Mouse (Mus musculus) telencephalon, adult 2 months (tissue): ENCODE results near the gene Rhod.
"Not testable (repeated sequence)": the region's sequence is repeated elsewhere in the genome, so short reads cannot be mapped to it uniquely, and the experiment has no call there.

ENCODE experiments used
- DNase-seq: peaks from one replicate; pipeline ENCODE4 v3.0.0-alpha.2; 2011; ENCODE audit warnings: low read depth, low spot score

Rhod gene

GRCm38 (mm10) chr19:4439161-4439801 lies at the start of gene Rhod:
Rhod (minus strand) TSS chr19:4439432.
- no peak for DNase-seq

DNA sequence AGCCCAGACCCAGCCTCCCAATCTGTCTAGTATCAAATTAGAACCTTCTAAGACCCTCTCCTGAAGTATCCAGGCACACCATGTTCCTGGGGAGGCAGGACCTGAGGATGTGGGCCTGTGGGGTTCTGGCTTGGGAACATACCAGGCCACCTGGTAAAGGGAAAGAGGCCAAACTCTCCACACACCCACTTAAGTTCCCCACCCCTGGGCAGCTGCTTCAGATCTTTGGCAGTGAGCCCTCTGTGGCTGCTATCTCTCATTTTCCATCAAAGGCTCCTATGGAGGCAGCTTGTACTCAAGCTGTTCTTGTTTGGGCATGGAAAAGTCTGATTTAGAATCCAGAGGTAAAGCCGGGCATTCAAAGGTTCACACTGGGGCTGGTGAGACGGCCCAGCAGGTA lies 48.6 kb upstream of the Rhod start:
- no peak for DNase-seq

GRCm38 (mm10) chr19:4485006-4485405 lies 45.8 kb upstream of the Rhod start:
- DNase-seq = no peak

GRCm38 (mm10) chr19:4482111-4482859 lies 43.1 kb upstream of the Rhod start:
- no peak for DNase-seq

DNA sequence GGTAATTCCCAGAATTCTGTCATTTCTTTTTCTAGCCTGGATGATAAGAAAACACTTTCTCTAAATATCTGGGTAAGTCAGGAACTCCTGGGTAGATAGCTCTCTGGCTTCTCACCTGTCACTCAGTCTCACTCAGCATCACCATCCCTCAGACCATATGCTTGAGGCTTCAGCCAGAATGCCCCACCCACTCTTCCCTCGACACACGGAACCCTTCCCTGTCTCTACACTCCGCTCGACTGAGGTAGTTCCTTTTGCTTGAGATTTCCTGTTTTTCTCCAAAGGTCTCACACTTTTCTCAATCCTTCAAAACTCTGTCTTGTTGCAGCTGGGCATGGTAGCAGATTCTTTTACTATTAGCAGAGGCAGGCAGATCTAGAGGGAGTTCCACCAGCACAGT lies 42.1 kb upstream of the Rhod start:
- peak; percentile 80 for DNase-seq

DNA sequence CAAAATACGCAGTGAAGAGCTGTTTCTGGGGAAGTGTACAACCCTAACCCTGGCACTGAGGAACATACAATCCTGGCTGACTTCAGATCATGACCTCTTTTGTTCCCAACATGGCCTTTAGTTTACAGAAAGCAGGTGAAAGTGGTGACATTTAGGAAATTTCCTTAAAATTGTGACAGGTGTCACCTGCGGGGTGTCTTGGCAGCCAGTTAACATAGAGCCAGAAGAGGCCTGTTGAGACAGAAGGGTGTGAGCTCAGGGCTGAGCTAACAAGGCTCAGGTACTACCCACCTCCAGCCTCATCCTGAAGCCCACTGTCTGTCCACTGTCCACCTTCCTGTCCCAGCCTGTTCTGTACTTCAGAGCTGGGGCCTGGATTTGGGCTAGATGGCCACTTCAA lies 40.8 kb upstream of the Rhod start:
- no peak for DNase-seq

DNA sequence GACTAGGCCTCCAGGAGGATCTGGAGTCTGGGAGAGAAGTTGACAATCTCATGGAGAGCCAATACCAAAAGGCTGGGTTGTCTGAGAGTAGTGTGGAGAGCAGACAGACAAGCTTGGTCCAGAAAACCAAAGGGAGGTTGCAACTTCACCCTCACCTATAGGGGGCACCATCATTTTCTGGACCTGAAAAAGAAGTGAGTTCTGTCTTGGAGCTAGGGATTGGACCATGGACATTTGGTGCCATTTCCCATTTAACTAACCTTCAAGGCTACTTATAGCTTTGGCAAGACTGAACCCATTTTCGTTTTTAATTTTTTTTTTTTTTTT lies 38.9 kb upstream of the Rhod start:
- DNase-seq = no peak

- no peak for DNase-seq
Measured at GRCm38 (mm10) chr19:4477345-4478189, 38.3 kb upstream of the Rhod start, which contains the start of gene Syt12. Syt12 (minus strand) TSS chr19:4477447.

DNA sequence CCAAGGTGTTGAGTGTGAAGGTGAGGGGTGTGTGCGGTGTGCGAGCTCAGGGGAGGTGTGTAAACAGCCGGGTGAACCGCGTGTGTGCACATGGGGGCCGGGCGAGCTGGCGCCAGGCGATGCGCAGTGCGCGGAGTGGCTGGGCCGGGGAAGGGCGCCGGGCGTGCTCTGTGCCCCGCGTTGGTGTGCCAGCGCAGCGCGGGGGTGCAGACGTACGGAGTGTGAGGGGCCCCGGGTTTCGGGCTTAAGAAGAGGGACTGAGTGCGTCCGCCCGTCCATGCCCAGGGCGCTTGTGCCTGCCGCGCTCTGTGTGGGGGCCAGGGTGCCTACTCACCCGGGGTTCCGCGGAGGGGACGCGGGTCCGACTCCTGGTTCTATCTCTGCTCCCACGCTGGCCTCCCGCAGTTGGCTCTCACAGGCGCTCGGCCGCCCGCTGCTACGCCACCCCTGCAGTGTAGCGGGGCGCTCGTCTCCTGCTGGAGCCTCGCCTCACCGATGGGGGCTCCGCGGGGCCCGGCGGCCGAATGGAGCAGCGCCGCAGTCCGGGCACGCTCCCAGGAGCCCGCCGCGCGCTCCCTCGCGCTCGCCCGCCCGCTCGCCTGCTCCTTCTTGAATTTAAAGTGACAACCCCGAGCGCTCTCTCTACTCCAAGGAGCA lies 37.5 kb upstream of the Rhod start:
- no peak for DNase-seq

DNA sequence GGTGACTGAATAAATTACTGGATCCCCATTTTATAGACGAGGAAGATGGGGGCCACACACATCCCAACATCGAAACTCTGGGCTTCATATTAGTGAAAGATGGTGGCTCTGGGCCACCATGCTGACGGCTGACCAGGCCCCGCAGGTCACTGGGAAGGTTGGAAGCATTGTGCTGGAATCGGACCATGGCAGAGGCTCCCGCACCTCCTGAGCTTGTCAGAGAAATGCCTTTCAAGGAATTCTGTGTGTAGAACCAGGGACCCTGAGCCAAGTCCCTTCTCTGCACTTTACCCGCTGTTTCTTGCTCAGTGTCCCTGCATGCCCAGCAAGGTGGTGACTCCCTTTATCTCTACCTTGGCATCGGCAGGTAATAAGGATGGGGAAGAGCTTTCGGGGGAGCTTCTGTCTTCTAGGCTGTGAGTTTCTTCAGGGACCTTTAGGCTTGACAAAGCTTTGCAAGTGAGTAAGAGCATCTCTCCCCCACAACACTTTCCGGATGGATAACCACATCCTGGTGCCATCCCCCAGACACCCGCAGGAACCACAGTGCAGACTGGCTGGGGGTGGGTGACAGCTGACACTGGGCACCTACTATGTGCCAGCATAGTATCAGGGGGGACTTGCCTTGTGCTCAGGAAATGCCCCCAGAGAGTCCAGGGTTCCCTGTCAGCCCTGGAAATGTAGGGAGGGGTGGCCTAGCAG lies 36.1 kb upstream of the Rhod start:
- DNase-seq = no peak

- DNase-seq = no peak
Measured at GRCm38 (mm10) chr19:4474739-4475138, 35.5 kb upstream of the Rhod start.

GRCm38 (mm10) chr19:4473549-4473948 lies 34.3 kb upstream of the Rhod start:
- DNase-seq = no peak

- no peak for DNase-seq
Measured at GRCm38 (mm10) chr19:4468363-4468762, 29.1 kb upstream of the Rhod start.

DNA sequence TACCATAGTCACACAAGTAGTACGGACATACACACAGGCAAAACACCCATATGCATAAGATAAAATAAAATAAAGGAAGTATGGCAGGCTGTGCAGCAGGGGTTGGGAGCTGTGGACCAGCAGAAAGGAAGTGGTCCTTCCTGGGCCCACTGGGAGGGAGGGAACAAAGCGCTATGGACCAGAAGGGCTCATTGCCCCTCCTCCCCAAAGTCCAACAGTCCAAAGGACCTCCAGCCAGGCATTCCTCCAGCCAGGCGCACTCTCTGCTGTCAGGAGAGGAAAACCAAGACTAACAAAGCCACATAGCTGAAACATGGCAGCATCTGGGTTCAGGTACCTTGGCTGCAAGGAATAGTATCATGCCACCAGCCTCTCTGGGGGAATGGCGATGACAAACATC lies 25.4 kb upstream of the Rhod start:
- no peak for DNase-seq

DNA sequence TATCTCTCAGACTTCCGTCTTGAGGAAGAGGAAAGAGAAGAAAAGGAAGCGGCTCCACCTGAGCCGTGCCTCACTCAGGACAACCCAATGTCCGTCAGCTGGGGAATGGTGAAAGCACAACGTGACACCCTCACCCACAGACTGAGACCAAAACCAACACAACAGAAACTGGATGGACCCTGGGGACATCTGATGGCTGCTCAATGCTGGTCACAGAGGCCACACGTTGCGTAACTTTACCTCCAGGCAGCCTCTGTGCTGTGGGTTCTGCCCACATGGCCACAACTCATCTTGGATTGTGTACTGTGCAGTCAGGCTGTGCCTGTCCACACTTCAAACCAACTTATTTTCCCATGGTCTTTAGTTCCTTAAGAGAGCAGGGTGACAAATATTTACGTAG lies 22.7 kb upstream of the Rhod start:
- no peak for DNase-seq

- no peak for DNase-seq
Measured at GRCm38 (mm10) chr19:4456227-4456626, 17.0 kb upstream of the Rhod start.

GRCm38 (mm10) chr19:4455071-4455800 lies 16.0 kb upstream of the Rhod start:
- no peak for DNase-seq

DNA sequence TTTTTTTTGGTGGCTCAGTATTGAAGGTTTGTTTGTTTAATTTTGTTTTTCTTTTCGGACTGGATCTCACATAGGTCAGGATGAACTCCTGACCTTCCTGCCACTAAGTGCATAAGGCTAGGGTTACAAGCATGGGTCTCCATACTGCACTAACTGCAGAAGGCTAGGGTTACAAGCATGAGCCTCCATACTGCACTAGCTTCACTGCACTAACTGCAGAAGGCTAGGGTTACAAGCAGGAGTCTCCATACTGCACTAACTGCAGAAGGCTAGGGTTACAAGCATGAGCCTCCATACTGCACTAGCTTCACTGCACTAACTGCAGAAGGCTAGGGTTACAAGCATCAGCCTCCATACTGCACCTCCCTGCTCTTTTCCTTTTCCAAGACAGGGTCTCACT lies 14.8 kb upstream of the Rhod start:
- DNase-seq = not testable (repeated sequence)

DNA sequence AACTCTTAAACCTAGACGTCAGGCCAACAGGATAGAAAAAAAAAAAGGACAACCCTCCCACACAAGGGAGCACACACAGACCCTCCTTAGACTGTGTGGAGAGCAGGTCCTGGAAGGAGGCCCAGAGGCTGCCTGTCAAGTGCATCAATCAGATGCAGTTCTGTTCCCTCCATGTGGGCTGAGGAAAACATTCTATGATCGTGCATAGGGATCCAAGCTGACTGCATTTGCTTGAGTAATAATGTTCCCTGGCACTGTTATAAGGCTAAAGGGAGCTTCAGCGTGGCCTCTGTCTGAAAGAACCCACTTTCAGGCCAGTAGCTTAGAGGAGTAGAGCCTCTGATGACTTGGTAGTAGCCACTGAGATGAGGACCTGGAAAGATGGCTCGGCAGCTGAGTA lies 13.3 kb upstream of the Rhod start:
- no peak for DNase-seq

DNA sequence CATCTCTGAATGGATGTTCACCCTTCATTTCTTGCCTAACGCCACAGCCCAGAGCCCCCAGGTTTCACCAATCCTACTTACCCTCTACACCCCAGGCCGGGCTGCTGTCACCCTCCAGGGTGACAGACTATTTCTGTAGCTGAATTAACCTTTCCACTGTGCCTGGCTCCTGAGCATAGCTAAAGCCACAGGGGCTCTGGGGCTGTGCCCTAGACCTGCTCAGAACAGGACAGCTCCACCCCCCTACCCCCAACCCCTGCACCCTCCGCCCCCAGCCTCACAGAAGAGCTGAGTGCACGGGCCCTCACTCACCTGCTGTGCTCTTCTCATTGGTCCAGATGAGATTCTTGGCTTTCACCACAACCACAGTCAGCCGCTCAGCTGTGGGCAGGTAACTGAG lies 12.7 kb upstream of the Rhod start:
- DNase-seq = no peak

DNA sequence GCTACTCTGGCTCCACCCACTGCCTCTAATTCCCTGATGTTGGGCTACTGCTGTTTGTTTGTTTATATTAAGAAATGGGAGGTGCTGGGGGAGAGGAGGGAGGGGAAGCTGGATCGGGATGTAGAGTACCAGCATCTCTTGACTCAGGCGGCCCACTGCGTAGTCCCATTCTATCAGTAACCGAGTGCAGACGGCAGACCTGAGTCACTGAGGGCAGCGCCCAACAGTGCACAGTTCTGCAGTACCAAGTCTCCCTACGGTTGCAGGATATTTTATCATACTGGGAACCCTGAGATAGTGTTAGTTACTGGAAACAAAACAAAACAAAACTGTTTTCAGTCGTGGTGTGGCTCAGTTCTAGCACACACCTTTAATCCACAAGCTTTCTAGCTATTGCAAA lies 11.9 kb upstream of the Rhod start:
- no peak for DNase-seq
